Mouse (Mus musculus): Measurements from ENCODE around the gene Golim4.

GRCm38 (mm10) chr3:76005621-76006020 lies 48.9 kb upstream of the Golim4 start:
- TF ChIP-seq CTCF (IDR thresholded peaks at IDR 0.05; ENCODE audit: extremely low read depth, insufficient read depth, insufficient read length, insufficient replicate concordance) (no peak), POLR2A (IDR thresholded peaks at IDR 0.05; ENCODE audit: low read depth, low read length) (no peak)
